Mouse (Mus musculus) splenic B cell, adult 2 months (primary cell): ENCODE measurements at regions not wholly inside any gene's neighbourhood (a gene's known extent, or its start where the extent isn't known, plus 50 kb on each side); places are given as distances from the start of the nearest gene placed in this dataset.

Source experiments
- DNase-seq: peaks from one replicate; pipeline ENCODE4 v3.0.0-alpha.2; 2011; ENCODE audit warnings: low read depth, low spot score
- H3K27me3 ChIP-seq: 2 replicates; pipeline ENCODE4 v1.6.1; 2012; ENCODE audit warnings: mild to moderate bottlenecking, low read length, moderate library complexity, mixed read lengths; ENCODE audit not compliant: control insufficient read depth, poor library complexity, insufficient read depth, severe bottlenecking
- H3K36me3 ChIP-seq: 2 replicates; pipeline ENCODE4 v1.6.1; 2012; ENCODE audit warnings: mild to moderate bottlenecking, low read length, moderate library complexity, mixed read lengths; ENCODE audit not compliant: control insufficient read depth, poor library complexity, insufficient read depth, severe bottlenecking

DNA sequence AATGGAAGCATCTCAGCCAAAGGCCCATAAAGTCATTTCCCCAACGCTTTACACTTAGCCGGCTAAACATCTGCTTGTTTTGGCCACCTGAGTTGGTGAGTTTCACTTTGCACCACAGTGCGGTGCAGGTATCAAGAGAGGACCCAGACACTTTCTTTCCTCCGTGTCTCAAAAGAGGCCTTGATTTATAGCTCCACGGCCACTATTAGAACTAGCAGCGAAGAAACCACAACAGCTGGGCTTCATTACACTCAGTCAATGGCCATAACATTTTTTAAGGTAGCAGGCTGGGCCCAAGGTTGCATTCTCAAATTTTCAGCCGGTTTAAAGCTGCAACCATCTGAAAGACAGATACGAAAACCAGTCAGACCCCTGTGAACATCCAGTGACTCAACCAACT, 103.4 kb downstream of the Mreg start:
- H3K36me3 ChIP-seq: no peaks in the 10 kb centered on the region
- no peak for DNase-seq
- H3K27me3 ChIP-seq: no peaks in the 10 kb centered on the region

DNA sequence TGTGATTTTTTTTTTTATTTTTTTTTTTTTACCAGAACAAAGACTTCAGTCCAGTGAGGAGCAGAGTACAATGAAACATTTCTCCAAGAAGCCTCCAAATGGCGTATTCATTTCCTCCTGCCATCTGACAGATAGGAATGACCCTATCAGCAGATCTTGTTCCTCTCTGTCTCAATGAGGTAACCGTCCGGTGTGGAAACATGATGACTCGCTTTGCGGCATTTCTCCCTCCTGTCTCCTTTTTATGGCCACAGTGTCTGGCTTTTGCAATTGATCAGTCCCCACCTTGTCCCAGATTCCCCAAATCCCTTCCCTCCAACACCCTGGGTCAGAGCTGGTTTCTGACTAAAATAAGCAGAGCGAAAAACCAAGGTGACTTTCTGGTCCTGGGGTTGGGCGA, 105.0 kb downstream of the Mreg start:
- DNase-seq: no peak
- Histone ChIP-seq H3K27me3 (no peaks in the 10 kb centered on the region), H3K36me3 (no peaks in the 10 kb centered on the region)

DNA sequence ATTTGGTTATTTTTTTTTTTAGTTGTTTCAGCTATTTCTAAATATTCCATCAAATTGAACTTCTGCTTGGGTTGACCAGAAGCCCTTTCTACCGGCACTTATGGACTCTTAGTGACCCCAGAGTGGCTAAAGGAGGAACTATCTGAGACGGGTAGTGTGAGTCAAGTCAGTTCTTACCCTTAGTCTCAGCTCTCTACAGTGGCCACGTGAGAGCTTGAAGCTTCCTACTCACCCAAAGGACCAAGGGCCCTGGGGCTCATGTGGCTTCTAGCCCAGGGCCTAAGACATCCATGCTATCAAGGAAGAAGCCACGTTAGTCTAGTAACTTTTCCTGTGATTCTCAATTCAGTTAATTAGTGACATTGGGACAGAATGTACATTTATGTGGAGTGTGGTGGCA, 105.5 kb downstream of the Mreg start:
- Histone ChIP-seq H3K27me3 (no peaks in the 10 kb centered on the region), H3K36me3 (no peaks in the 10 kb centered on the region)
- no peak for DNase-seq

GRCm38 (mm10) chr1:72105435-72106057, 106.6 kb downstream of the Mreg start:
- no peaks in the 10 kb centered on the region for H3K27me3 ChIP-seq
- no peak for DNase-seq
- no peaks in the 10 kb centered on the region for H3K36me3 ChIP-seq

DNA sequence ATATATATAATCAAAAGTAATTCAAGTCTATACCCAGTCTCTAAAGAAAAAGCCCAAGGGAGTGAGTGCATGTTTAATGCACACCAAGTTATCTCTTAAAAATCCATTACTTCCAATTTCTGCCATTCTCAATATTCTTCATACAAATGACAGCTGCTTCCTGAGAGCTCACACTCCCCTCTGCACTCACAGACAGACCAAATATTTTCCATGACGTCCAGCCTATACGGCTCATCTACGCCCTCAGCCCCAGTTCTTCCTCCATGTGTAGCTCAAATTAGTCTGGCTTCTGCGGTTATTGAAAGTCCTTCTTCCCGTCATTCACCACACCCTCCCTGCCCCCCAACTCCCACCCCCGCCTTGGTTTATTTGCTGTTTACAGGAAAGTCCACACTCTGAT, 108.1 kb downstream of the Mreg start:
- Histone ChIP-seq H3K36me3 (no peaks in the 10 kb centered on the region), H3K27me3 (no peaks in the 10 kb centered on the region)
- DNase-seq: no peak

GRCm38 (mm10) chr1:72103387-72103786, 108.7 kb downstream of the Mreg start:
- Histone ChIP-seq H3K27me3 (no peaks in the 10 kb centered on the region), H3K36me3 (no peaks in the 10 kb centered on the region)
- DNase-seq: no peak

GRCm38 (mm10) chr1:72099447-72099846, 112.7 kb downstream of the Mreg start:
- no peaks in the 10 kb centered on the region for H3K36me3 ChIP-seq
- H3K27me3 ChIP-seq: no peaks in the 10 kb centered on the region; the same call in 1 of the 2 replicates
- no peak for DNase-seq

DNA sequence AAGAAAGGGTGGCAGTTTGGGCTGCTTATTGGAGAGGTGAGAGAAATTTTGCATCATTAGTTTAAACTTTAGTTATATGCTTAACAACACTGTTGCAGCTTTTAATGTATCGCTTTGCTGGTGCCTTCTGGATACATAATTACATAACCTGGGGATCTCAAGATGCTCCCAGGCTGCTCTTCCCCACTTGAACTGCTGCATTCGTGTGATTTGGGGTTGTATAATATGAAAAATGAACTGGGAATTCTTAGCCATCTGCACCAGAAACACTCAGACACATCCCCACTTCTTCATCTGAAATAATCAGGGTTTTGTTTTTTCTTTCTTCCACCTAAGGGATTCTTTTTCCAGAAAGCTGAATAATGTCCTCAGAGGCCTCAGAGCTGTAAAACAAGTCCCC, 120.8 kb downstream of the Mreg start:
- H3K27me3 ChIP-seq: no peaks in the 10 kb centered on the region
- no peaks in the 10 kb centered on the region for H3K36me3 ChIP-seq
- DNase-seq: no peak

GRCm38 (mm10) chr1:72085661-72086060, 126.4 kb downstream of the Mreg start:
- H3K36me3 ChIP-seq: no peaks in the 10 kb centered on the region
- no peaks in the 10 kb centered on the region for H3K27me3 ChIP-seq
- no peak for DNase-seq

DNA sequence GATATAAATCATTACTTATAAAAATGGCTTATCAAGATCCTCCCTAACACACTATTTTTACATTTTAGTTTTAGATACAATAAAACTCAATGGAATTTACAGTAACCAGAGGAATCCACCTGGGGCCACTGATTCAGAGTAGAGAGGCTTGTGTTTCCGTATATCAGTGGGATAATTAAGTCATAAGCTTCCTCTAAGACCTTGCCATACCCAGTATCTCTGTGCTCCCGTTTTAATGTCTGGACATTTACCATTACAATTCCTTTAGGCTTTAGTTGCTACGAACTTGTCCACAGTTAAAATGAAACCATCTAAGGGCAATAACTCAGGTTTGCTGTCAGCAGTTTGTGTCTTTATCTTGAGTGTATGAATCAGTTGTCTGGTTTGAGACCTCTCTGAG, 127.9 kb downstream of the Mreg start:
- DNase-seq: no peak
- no peaks in the 10 kb centered on the region for H3K27me3 ChIP-seq
- H3K36me3 ChIP-seq: no peaks in the 10 kb centered on the region

DNA sequence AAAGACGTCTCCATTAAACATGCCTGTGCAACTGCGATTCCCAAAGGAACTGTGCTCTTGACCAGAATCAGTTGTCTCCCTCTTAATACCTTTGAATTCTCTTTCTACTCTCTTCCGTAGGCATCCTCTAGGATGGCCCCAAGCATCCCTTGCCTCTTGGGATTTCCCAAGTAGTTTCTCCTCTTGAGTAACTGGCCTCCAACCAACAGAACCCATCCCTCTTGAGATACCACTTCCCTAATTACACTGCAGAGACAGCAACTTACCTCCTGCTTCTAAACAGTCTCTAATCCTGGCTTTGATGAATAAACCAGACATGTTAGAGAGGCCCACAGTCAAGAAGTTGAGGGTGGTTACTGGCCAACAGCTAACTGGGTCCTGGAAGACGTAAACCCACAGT, 129.7 kb downstream of the Mreg start:
- Histone ChIP-seq H3K27me3 (no peaks in the 10 kb centered on the region), H3K36me3 (no peaks in the 10 kb centered on the region)
- no peak for DNase-seq

DNA sequence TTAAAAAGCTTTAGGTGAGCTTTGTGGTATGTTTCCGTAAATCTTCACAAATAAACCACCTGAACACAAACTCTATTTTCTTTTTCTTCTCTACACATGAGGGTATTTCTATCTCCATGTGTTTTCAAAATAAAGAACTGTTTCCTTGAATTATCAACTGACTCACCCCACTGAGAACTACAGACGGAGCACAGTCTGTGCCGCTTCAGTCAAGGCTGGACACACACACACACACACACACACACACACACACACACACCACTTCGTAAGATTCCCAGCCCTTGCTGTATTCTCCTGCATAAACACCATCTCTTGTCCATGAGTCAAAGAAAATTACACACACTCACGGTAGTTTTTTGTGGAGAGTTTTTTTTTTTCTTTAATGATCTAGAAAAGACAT, 130.3 kb downstream of the Mreg start:
- Histone ChIP-seq H3K27me3 (no peaks in the 10 kb centered on the region), H3K36me3 (no peaks in the 10 kb centered on the region)
- DNase-seq: no peak

- Histone ChIP-seq H3K36me3 (no peaks in the 10 kb centered on the region), H3K27me3 (no peaks in the 10 kb centered on the region)
- DNase-seq: no peak
These were observed 133.1 kb downstream of the Mreg start for GRCm38 (mm10) chr1:72078926-72079550.

DNA sequence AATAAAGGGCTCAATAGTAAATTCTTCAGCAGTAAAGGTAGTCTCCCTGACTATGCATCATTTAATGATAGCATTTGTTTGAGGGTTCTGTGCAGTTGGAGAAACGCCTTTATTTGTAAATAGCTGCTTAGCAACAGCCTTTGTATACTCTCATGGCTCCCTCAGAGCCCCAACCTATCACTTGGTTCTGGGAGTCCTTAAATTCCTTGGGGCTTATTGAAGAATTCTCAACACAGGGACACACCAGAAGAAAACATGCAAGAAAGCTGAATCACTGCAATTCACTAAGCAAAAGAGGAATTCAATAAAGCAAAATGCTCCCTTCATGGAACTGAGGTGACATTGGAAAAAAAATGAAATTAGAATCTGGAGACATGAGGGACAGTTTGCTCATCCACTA, 135.8 kb downstream of the Mreg start:
- no peak for DNase-seq
- H3K36me3 ChIP-seq: no peaks in the 10 kb centered on the region
- H3K27me3 ChIP-seq: no peaks in the 10 kb centered on the region

DNA sequence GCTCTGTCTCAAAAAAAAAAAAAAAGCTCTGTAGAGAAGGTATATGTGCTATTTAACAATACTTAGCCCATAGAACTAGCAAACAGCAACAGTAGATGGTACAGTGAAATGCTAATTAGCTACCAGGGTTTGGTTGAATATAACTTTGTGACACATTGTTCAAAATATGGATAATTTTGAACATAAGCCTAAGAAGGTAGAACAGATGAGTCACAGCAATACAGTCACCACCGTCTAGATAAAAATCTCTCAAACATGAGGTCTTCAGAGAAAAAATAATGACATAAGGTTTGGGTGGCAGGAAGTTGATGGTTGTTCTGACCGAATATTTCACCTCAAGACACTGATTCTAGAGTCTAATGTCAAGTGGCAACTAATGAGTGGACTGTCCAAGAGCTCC, 136.6 kb downstream of the Mreg start:
- Histone ChIP-seq H3K27me3 (no peaks in the 10 kb centered on the region), H3K36me3 (no peaks in the 10 kb centered on the region)
- no peak for DNase-seq

DNA sequence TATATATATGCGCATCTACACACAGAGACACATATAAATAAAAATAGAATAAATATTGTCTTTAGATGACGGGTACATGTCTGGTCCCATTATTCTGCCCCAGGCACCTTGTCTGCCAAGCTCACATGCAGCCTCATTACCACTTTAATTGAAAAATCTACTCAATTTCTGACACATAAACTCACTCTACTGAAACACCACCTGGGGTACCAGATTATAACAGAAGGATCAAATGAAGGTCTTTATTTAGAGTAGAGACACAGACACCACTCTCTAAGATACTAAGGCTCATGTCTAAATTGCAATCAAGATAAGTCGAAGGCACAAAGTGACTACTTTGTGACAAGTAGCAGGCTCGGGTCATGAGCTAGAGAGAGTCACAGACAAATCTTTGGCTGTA, 138.9 kb downstream of the Mreg start:
- no peak for DNase-seq
- Histone ChIP-seq H3K36me3 (no peaks in the 10 kb centered on the region), H3K27me3 (no peaks in the 10 kb centered on the region)
